In the genomic region with DNA sequence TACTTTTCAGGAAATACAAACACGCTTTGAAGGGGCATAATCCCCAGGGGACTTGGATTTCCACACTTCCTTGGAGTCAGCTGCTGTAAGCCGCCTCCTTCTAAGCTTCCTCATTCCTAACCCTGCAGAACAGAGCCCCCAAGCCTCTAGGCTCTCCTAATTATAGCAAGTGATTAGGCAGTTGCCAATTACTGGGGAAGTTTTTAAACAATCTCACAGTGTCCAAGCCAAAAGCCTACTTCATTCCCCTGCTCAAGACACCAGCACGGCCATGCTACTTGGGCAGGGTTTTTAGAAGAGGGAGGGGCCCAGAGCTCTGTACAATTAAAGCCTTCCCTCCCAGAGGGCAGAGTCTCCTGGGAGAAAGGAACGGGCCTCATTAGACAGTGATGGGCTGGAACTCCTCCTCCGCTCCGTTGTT, we compare ENCODE assay signal across 8 mouse cellular contexts. TPM values are rescaled to one million over a fixed set of nuclear protein-coding genes. Genes with fewer than 3 reads are reported as not detected.
DNase-seq lines count a peak whose midpoint lies in the region; ATAC-seq and TF ChIP-seq lines count a peak whose summit lies in the region.

No protein-coding gene starts in this region.

- peaks cover 41% of the 10 kb centered on the region for H3K27me3 ChIP-seq in heart, embryonic 12.5 days (replicated peaks)
- H3K27me3 ChIP-seq in lung, embryonic 15.5 days = peaks cover 40% of the 10 kb centered on the region
- peaks cover 17% of the 10 kb centered on the region for H3K27me3 ChIP-seq in forebrain, embryonic 16.5 days (replicated peaks; ENCODE audit: control insufficient read depth, insufficient read depth, low read length)

- TF ChIP-seq POLR2A in lung, adult 2 months (IDR thresholded peaks at IDR 0.05; ENCODE audit: borderline replicate concordance, extremely low read depth, low read depth, low read length) = no peak

- no peaks in the 10 kb centered on the region for H3K36me3 ChIP-seq in heart, embryonic 12.5 days
- H3K36me3 ChIP-seq in lung, embryonic 15.5 days = no peaks in the 10 kb centered on the region
- H3K36me3 ChIP-seq in forebrain, embryonic 16.5 days (ENCODE audit: control insufficient read depth, insufficient read depth) = no peaks in the 10 kb centered on the region

- H3K9me3 ChIP-seq in heart, embryonic 12.5 days (replicated peaks) = peaks cover 6% of the 10 kb centered on the region
- no peaks in the 10 kb centered on the region for H3K9me3 ChIP-seq in lung, embryonic 15.5 days
- no peaks in the 10 kb centered on the region for H3K9me3 ChIP-seq in forebrain, embryonic 16.5 days (ENCODE audit: control insufficient read depth, low read length)

- no peak overlapping the region for H3K4me3 ChIP-seq in heart, embryonic 12.5 days
- H3K4me3 ChIP-seq in lung, embryonic 15.5 days = no peak overlapping the region
- no peak overlapping the region for H3K4me3 ChIP-seq in lung, adult 2 months (replicated peaks; ENCODE audit: extremely low read depth, low read depth, low read length)
- H3K4me3 ChIP-seq in forebrain, embryonic 16.5 days (replicated peaks; ENCODE audit: low read length) = no peak overlapping the region

- H3K4me1 ChIP-seq in heart, embryonic 12.5 days (replicated peaks) = peaks cover 48% of the 10 kb centered on the region
- peaks cover 34% of the 10 kb centered on the region for H3K4me1 ChIP-seq in lung, embryonic 15.5 days
- H3K4me1 ChIP-seq in lung, adult 2 months (ENCODE audit: control insufficient read depth, insufficient read depth, low read length) = 0 out of 2 replicates have a peak, but pooled peaks cover 2% of the 10 kb centered on the region
- peaks cover 41% of the 10 kb centered on the region for H3K4me1 ChIP-seq in forebrain, embryonic 16.5 days (replicated peaks; ENCODE audit: control insufficient read depth, insufficient read depth, low read length)

- WGBS in heart, embryonic 12.5 days = 28% methylated on average over 6 of the region's 6 CpGs
- 16% methylated on average over 6 of the region's 6 CpGs for WGBS in lung, embryonic 15.5 days
- 19% methylated on average over 6 of the region's 6 CpGs for WGBS in lung, adult 2 months
- 2% methylated on average over 6 of the region's 6 CpGs for WGBS in forebrain, embryonic 16.5 days

- H3K27ac ChIP-seq in heart, embryonic 12.5 days (ENCODE audit: poor library complexity, severe bottlenecking) = no peak overlapping the region
- H3K27ac ChIP-seq in lung, embryonic 15.5 days = no peak overlapping the region
- no peak overlapping the region for H3K27ac ChIP-seq in forebrain, embryonic 16.5 days (ENCODE audit: low read length)

- no peak overlapping the region for H3K9ac ChIP-seq in heart, embryonic 12.5 days
- no peak overlapping the region for H3K9ac ChIP-seq in lung, embryonic 15.5 days
- H3K9ac ChIP-seq in forebrain, embryonic 16.5 days (replicated peaks; ENCODE audit: low read depth, low read length) = no peak overlapping the region

- no peak for ATAC-seq in heart, embryonic 12.5 days (ENCODE audit: insufficient number of reproducible peaks, low FRiP score)
- ATAC-seq in lung, embryonic 15.5 days (ENCODE audit: borderline replicate concordance, extremely low read depth, low FRiP score, low TSS enrichment) = no peak
- peak; percentile 62 for ATAC-seq in forebrain, embryonic 16.5 days

- DNase-seq in heart, adult 8-10 months (ENCODE audit: low spot score) = peak; percentile 13
- DNase-seq in lung, adult 2 months = no peak
- peak; percentile 78 for DNase-seq in retina, embryonic 14.5 days (ENCODE audit: low spot score)
- no peak for DNase-seq in T-cell, adult 2 months (ENCODE audit: low spot score)
- DNase-seq in cerebellum, postnatal 25 days = no peak

- no peak overlapping the region for H3K4me2 ChIP-seq in heart, embryonic 12.5 days
- 0 out of 2 replicates have a peak overlapping the region, but pooled peaks have one; percentile 4 for H3K4me2 ChIP-seq in lung, embryonic 15.5 days
- H3K4me2 ChIP-seq in forebrain, embryonic 16.5 days (ENCODE audit: low read length) = no peak overlapping the region

- TF ChIP-seq CTCF in lung, adult 2 months (IDR thresholded peaks at IDR 0.05; ENCODE audit: insufficient read depth, low read length) = no peak

RNA-seq across cellular contexts. Expression of a gene that starts 4.1 kb away (rescaled TPM):
- 10 to 100 TPM; 10.3 to 15.2 (median 13.1) TPM for total RNA-seq in heart, adult 8-10 months (2022)
- polyA plus RNA-seq in heart, embryonic 12.5 days (2016; fragmentation: Nextera tagmentation; extraction: Ambion mirVana) = 12.0 and 12.2 TPM in 2 replicates
- polyA plus RNA-seq in lung, embryonic 15.5 days (2015; fragmentation: Nextera tagmentation; extraction: Ambion mirVana) = 2.9 and 3.2 TPM in 2 replicates
- 4.8 and 5.6 TPM in 2 replicates for polyA plus RNA-seq in lung, adult 2 months (2012; rRNA removed)
- polyA plus RNA-seq in forebrain, embryonic 16.5 days (2015; fragmentation: Nextera tagmentation; extraction: Ambion mirVana) = 5.8 and 6.1 TPM in 2 replicates

Comparison
In these comparisons a context has a peak if more than half of its experiments do, and no peak if none do; other contexts are left out.
1. DNase-seq: peak in heart, adult 8-10 months (single experiment) and retina, embryonic 14.5 days (single experiment); none in lung, adult 2 months (single experiment), T-cell, adult 2 months (single experiment) and cerebellum, postnatal 25 days (0 of 2).